Mouse (Mus musculus) layer of hippocampus, postnatal 10 days (tissue): ENCODE data around the gene Disp2. TPM values are rescaled to one million over a fixed set of nuclear protein-coding genes. Genes with fewer than 3 reads are reported as not detected.
A peak's percentile ranks its signal among the peaks of the same experiment; 100 is the strongest.

ENCODE experiments used
- DNase-seq, 2 experiments: peaks; one replicate each; pipeline ENCODE4 v3.0.0; 2021; ENCODE audit warnings: low spot score in 2 of 2
- total RNA-seq, 2 experiments: library from RNA; stranded (reverse); gene quantifications; 2 replicates each; pipeline ENCODE4 v1.2.3; 2021

Disp2 gene
- total RNA-seq, 2 experiments from 2014 or later, result 191 to 195 TPM

DNA sequence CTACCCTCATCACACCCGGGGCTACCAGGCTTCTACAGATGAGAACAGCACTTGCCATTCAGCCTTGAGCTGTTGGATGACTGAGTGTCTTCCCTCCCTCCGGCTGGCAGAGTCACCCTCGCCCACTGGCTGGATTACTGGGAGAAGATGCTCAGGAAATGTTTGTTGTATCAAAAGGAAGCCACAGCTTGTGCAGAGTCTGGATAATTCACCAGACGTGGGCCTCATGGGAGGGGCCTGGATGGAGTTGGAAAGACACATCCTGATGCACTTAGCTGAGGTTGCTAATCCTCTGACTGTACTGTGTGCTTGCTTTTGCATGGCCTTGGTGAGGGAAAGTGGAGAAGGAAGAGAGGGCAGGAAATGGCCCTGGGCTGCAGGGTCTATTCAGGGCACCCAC lies 23.4 kb upstream of the Disp2 start:
- DNase-seq, result peak in 1 of 2 experiments; percentile 32

DNA sequence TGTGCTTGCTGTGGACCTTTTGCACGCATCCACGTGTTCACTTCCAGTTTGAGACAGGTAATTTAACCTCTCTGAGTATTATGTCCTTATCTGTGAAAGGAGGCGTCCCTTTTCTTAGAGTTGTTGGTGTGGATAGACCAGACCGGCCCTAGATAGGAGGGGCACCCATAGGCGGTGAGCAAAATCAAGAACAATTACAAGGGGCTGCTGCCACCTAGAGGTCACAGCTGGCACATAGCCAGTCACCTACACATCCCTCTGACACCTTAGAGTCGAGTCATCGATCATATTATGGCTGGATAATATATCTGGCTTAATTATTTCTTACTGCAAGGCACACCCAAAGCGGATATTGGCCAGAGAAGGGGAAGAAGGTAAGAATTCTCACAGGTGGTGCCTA lies 19.7 kb upstream of the Disp2 start:
- no peak for DNase-seq

DNA sequence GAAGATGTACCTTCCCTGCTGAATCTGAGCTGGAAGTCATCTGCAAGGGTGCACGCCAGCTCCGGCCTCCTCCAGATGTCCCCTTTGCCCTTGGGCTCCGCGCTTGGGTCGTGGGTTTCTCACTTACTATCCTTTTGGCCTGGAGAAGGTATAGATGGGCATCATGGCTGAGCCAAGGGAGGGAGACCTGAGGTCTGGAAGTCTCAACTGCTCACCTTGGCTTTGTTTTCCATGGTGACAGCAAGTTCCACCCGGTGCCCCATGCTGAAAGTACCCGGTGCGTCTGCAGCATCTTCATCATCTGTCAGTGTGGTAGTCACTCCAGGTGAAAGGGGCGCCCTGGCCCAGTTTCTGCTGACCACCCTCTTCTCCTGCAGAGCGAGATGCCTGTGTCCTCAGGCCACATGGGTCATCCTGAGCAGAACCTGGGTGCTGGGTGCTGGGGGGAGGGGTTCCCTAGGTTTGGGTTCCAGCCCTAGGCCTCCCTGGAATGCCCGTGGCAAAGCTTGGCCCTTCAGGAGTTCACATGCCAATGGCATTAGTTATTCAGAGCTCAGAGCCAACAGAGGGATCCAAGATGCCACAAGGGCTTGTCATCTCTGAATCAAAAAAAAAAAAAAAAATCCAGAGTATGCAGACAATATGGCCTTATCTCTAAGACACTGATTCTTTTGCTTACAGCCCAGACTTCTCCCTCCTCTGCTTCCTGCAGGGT lies 19.1 kb upstream of the Disp2 start:
- no peak for DNase-seq

DNA sequence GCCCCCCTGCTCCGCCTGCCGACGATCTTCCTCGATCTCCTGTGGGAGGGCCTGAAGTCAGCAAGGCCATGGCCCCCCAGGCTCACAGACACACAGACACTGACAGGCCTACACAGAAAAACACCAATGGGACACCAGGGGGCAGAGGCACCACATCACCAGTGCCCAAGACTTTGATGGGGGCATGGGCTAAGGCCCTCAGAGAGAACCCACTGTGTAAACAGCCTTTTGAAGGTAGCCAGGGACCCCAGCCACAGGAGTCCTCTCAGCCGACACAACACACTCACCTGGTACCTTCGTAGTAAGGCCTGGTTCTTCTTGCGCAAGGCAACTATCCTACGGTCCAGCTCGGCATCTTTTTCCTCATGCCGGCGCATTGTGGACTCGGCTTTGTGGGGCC lies 18.2 kb upstream of the Disp2 start:
- no peak for DNase-seq

DNA sequence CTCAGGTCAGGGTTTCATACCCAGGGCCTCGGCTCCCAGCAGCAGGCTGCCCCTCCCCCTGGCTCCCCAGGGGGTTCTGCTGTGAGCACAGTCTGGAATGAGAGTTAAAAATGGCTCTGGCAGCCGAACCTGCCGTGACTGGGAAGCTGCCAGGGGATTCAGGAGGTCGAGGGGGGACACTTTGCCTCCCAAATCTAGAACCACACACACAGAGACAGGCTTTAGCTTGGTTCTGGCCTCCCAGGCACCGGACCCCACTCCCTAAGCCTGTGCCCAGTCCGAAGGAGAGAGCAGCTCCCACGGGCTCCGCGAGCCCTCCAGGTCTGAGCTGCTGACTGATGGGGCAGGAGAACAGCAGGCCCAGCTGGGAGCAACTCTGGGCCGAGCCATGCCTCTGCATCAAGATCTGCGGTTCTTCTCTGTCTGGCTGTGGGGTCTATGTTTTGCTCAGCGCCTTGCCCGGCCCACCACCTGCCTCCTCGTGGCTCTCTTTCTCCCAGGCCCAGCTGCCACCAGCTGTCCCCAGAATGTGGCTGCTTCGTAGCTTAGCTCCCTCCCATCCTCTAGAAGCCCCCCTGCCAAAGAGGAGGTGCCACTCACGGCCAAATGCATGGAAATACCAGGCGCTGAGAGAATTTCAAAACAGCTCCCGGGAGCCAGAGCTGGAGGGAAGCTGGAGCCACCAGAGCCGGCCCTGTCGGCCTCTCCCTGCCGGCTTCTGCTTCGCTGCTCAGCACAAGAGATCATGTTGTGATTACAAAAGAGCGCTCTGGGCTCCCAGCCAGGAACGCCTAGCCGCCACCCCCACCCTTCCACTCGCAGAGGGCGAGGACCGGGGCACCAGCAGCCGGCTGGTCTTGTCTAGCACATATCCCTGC lies 17.4 kb upstream of the Disp2 start, which contains the start of gene Ccdc9b:
Gene Ccdc9b, minus strand, starts transcription at position 756 of the 878 bp plus-strand sequence.
- DNase-seq, result peak; percentile 88 to 89

DNA sequence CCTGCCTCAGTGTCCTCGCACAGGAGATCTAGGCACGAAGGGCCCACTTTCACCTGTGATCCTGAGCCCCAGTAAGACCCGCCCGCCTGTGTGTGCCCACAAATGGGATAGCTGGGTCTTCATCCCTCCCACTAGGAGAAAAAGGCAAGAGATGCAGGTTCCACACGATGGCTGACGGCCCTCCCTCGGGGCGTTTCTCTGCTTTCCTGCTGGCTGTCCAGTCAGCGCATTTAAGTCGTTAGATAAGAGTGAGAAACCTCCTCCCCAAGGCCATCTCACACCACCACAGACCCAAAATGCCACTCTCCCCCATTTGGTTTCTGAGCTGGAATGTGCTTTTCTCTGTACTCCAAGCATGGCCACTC lies 16.8 kb upstream of the Disp2 start:
- DNase-seq, result no peak

DNA sequence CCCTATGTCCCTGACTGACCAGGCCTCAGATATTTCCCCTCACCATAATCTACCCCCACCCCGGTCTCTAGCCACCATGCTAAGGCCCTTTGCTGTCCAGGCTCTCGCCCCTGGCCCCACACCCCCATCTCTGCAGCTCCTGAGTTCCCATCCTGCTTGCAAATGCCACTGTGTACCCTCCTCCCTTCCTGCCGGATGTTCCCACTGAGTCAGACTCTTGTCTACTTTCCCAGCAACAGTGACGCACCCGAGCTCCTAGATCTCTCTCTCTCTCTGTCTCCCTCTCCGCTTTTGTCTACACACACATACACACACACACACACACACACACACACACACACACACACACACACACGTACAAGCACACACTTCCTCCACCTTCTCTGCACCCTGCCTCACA lies 16.1 kb upstream of the Disp2 start:
- DNase-seq, result peak; percentile 41 to 49

DNA sequence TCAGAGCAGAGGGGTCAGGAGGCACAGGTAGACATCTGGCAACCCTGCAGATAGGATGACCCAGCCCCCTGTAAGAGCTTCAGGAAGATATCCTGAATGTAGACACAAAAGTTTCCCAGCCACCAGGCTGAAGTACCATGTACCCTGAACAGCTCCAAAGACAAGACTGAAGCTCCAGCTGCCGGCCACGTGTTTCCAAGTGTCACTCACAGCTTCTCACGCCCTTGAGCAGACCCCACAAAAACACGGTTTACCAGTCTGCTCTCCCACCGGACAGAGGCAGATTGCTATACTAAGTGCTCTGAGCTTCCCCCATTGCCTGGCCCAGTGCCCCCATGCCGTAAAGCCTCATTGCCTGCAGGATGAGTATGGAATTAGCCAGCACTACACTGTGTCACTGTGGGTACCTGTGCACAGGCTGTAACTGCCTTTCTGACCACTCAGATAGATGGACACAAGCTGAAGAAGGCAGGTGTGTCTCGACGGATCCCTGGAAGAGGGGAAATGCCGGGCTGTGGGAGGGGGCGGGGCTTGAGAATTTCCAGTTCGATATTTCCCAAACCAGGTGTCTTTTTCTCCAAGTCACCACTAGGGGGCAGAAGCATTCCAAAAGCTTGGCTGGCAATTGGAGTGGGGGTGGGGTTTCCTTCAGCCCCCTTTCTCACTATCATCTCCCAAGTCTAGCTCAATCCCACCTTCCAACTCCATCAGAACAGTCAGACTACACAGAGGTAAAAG lies 15.3 kb upstream of the Disp2 start:
- DNase-seq, result peak; percentile 60 to 71

DNA sequence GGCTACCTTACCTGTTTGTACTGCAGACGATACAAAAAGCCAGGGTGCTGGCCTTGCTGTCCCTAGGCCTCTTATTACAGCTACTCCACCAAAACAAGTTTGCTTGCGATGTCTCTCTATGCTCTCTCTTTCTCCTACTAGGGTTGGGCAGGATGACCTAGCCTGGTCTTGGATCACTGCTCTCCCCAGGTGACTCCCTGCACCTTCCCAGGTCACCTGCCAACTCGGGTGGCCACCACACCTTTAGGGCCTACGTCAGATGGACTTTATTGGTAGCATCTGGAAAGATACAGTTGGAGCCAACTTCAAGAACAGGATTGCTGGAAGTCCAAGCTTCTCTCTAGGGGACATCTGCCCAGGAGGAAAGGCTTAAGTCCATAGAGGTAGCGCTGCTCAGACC lies 14.6 kb upstream of the Disp2 start:
- no peak for DNase-seq

DNA sequence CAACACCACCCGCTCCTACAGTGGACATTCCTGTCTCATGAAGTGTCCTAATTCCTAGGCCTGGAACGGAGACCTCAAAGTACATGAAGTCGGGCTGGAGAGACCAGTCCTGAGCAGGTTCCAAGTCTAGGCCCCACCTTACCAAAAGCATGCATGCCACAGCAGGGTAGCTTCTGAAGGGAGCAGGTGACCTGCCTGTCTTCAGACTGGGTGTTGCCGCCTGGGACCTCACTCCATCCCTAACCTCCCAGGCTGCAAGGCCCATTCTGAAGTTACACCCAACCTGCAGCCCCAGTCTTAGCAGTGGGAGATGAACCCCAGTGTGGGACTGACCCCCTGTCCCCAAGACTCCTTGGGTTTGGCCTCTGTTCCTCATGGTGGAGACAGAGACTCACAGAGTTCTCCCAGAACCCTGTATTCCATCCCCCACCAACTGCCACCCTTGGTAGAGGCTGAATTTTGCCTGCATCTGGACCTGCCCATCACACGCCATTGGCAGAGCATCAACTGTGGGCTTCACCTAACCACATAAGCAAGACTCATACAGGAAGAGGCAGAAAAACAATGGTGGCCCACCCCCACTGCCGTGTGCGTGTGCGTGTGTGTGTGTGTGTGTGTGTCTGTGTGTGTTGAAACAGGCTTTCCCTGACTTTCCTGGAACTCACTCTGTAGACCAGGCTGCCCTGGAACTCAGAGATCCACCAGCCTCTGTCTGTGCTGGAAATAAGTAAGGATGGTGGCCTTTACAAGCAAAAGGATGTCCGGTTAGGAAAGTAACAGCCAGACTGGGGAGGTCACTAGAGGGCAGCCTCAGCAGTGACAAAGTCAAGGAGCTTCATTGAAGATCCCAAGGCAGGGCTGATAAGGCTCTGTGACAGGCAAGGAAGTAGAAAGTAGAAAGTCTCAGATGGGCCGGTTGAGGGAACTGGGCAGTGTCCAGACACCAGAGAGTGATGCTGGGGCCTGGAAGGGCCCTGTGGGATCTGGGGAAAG lies 13.2 kb upstream of the Disp2 start:
- DNase-seq, result no peak

DNA sequence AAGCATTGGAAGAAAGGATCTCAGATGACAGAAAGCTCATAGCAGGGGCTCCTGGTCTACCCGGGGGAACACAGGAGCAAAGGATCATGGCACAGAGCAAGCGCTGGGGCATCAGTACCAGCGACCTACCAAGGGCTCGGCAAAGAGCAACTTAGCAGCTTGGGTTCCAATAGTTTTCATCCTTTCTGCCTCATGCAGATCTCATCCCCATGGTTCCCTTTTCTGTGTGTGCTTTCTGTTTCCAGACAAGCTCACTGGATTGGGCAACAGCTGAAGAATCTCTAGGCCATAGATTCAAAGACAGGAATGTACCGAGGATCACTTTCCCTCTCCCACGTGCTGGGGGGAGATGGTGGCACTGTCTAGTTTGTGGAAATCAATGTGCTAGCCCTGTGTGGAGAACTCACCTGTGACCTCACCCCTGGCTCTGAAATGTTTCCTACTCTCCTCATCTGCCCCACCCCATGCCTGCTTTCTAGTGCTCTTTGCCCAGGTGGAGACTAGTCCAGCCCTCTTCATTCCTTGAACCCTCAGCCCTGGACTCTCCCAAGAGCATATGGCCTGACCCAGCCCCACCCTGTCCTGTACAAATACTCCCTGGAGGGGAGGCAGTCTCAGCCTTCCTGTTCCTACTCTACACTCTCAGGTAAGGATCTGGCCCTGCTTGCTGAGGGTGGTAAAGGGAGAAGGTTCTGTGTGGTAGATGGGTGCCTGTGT lies 7.2 kb upstream of the Disp2 start, which contains the start of gene Phgr1:
Gene Phgr1, plus strand, starts transcription at position 612 of the 717 bp plus-strand sequence.
- DNase-seq, result no peak

DNA sequence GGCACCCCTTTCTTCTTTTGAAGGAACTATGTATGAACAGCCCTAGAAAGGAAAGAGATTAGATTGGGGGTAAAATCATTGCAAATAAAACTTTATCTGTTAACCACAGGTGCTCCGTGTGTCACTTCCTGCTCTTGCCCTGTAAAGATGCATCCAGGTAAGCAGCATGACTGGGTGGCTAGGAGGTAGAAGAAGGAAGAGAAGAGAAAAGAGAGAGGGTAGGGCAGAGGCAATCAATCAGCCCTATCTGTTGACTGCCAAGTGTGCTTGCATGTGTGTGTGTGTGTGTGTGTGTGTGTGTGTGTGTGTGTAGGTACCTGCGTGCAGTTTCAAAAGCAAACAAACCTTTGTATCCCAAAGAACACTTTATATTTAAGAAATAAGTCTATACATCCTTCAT lies 5.0 kb upstream of the Disp2 start:
- DNase-seq, result no peak

DNA sequence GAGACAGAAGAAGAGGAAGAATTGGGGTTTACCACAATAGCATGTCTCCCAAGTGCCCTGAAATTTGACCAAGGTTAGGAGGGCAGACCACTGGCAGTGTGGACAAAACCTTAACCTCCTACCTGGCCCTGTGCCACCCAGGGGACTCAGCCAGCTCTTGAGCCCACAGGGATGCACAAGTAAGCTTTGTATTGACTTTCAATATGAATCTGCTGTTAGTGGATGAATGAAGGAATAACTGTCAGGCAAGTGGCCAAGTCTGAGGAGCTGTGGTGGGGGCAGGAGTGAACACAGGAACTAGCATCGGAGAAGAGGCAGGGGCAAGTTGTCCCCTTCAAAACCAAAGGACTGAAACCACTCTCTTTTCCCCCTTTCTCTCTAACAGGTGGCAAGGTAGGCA lies 4.1 kb upstream of the Disp2 start:
- peak in 1 of 2 experiments; percentile 39 for DNase-seq

DNA sequence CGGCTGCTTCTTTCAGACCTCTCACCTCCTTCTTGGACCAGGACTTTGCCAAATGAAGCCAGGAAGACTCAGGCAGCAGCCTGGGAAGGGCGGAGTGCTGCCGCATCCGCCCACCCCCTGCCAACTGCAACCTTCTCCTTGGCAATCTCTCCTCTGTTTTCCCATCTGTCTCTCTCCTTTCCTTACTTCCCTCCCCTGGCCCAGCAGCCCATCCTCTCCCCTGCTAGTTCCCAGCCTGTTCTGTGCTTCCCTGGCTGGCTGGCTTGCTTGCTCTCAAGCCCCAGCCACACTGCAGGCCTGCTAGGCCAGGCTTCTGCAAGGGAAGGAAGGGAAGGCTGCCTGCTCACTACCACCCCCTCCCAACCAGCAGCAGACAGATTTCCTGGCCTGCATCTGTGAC lies 3.7 kb upstream of the Disp2 start:
- peak in 1 of 2 experiments; percentile 50 for DNase-seq

DNA sequence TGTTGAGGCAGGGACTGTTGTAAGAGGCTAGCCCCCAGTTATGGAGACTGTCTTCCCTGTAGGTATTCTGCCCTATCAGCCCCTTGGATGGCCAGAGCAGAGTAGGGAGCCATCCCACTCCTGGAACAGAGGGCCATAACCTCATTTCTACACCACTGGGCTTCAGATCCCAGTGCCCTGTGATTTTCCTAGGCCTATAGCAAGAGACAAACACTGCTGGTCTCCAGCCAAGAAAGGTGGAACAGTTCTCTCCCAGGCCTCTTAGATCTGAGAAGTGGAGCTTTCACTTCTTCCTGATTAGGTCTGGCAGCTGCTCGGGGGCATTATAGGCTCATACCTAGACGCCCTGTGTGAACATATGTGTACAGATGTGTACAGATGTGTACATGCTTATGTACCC lies 3.2 kb upstream of the Disp2 start:
- no peak for DNase-seq

DNA sequence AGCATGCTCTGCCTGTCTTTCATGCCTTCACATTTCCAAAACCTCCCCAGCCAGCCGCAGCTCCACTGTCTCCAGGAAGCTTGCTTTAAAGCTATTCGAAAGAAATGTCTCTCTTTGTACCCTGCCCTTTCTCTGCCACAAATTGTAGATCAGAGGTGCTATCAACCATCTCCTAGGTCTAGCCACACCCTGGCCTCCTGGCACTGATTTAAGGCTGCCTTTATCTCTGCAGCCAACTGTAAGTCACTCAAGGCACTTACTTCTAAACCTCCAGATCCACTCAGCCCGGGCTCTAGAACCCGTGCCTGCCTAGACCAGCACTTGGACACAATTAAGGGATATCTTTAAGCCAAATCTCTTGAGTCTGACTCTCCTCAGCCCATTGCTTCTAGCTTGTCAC lies 1.1 kb upstream of the Disp2 start:
- DNase-seq, result no peak

DNA sequence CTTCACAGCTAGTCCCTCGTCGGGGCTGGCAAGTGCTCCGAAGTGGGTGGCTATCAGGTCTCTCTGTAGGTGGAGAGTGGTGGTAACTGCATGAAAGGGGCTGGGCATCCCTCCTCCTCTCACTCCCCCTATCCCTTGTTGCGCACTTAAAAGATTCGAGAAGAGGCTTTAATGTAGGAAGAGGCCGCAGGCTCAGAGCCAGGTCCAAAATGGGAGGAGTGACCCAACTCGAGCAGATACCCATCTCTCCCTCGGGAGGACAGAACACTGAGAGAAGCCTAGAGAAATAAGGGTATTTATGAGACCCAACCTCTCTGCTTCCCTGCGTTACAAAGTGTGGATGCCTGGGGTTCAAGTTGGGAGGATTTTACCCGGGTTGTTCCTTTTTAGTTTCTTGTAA lies 454 bp upstream of the Disp2 start:
- no peak for DNase-seq

DNA sequence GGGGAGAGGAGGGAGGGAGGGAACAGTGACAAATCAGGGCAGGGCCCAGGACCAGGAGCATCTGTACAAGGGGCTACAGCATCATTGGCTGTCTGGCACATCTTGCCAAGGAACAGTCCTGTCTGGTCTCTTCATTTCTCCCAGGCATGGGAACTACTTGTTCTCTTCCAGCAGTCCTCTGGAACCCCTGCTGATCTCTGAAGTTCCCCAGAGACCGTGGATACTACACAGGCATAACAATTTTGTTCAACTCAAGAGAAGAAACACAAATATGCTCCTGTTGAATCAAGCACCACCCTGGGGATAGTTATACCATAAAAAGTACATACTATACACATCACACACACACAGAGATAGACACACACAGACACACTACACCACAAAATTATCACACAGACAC lies 1.6 kb downstream of the Disp2 start:
- no peak for DNase-seq

DNA sequence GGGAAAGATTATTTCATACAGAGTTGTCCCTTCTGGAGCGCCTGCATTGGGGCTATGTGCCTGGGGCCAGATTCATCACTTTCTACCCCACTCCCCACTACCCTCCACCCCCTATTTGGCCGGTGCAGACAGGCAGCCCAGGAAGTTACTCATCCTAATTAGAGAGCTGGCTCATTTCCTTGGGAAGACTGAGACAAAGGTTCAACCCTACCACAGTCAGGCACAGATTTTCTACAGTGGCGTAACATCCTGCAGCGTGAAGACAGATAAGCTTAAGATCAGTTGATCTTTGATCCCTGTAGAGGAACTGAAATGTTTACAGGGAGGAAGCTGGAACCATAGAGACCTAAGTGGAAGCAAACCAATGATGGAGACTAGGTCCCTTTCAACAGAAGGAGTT lies 2.8 kb downstream of the Disp2 start:
- no peak for DNase-seq

DNA sequence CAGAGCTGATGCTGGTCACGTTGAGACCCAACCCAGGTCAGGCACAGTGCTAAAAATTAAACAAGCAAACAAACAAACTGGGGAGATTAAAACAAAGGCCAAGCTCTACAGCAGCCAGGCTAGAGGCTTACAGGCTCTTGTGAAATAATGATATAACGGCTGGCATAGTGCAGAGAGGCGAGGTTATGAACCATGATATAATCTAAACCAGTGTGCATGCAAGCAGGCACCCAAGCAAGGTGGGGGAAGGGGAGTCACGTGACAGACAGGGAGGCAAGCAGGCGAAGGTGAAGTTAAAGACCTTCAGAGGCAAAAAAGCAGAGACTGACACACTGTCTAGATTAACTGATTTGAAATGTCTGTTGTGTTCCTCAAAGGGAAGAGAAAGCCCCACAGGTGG lies 3.6 kb downstream of the Disp2 start:
- DNase-seq, result no peak
